Mouse (Mus musculus) heart, embryonic 11.5 days (tissue): ENCODE data around the gene Tmem47. TPM values are rescaled to one million over a fixed set of nuclear protein-coding genes. Genes with fewer than 3 reads are reported as not detected.

Experiments used
- ATAC-seq: fragments of 200-750 bp; cut with Nextera tagmentation; replicated peaks from 2 replicates; pipeline ENCODE4 v1.8.0; 2017; ENCODE audit warnings: moderate library complexity; ENCODE audit not compliant: insufficient number of reproducible peaks, low FRiP score, low TSS enrichment
- H3K27ac ChIP-seq: fragments of 300-500 bp; sonication (generic); 2 replicates; pipeline ENCODE4 v1.5.1; 2014; ENCODE audit warnings: mild to moderate bottlenecking, low read depth, low read length
- H3K27me3 ChIP-seq: fragments of 300-500 bp; sonication (generic); 2 replicates; pipeline ENCODE4 v1.6.1; 2014; ENCODE audit warnings: mild to moderate bottlenecking, low read length, mixed read lengths; ENCODE audit not compliant: control insufficient read depth, insufficient read depth
- H3K36me3 ChIP-seq: fragments of 300-500 bp; sonication (generic); 2 replicates; pipeline ENCODE4 v1.6.1; 2014; ENCODE audit warnings: mild to moderate bottlenecking, low read length, moderate library complexity, mixed read lengths; ENCODE audit not compliant: control insufficient read depth, insufficient read depth
- H3K4me1 ChIP-seq: fragments of 300-500 bp; sonication (generic); 2 replicates; pipeline ENCODE4 v1.6.1; 2014; ENCODE audit warnings: low read length; ENCODE audit not compliant: control insufficient read depth, insufficient read depth
- H3K4me2 ChIP-seq: fragments of 300-500 bp; sonication (generic); 2 replicates; pipeline ENCODE4 v1.6.1; 2014; ENCODE audit warnings: mild to moderate bottlenecking, moderate library complexity
- H3K4me3 ChIP-seq: fragments of 300-500 bp; sonication (generic); 2 replicates; pipeline ENCODE4 v1.5.1; 2014; ENCODE audit warnings: low read depth, low read length
- H3K9ac ChIP-seq: fragments of 300-500 bp; sonication (generic); 2 replicates; pipeline ENCODE4 v1.6.1; 2014; ENCODE audit warnings: mild to moderate bottlenecking, low read depth, low read length, moderate library complexity
- H3K9me3 ChIP-seq: fragments of 300-500 bp; sonication (generic); replicated peaks from 2 replicates; pipeline ENCODE4 v1.6.1; 2016; ENCODE audit warnings: low read length; ENCODE audit not compliant: control insufficient read depth
- WGBS: fragments of 180-500 bp; shearing (Covaris S2); extraction: QIAGEN DNeasy Blood & Tissue Kit; methylation state at CpG from one replicate; pipeline ENCODE4 v1.1.7; 2014; ENCODE audit not compliant: insufficient replicate concordance; 5-methylcytosine and 5-hydroxymethylcytosine counted together
- polyA plus RNA-seq: library from polyadenylated mRNA; unstranded; fragments of >200 nt; fragmentation: Nextera tagmentation; extraction: Ambion mirVana; gene quantifications from 2 replicates; pipeline ENCODE4 v1.2.1, GENCODE M21; 2014

Tmem47 gene
- polyA plus RNA-seq, 1 experiment from 2014 or later = 27.1 TPM

GRCm38 (mm10) chrX:81147416-81147815 is 76.9 kb downstream of the Tmem47 start:
- no peak overlapping the region for H3K27ac ChIP-seq
- no peaks in the 10 kb centered on the region for H3K4me1 ChIP-seq
- no peak overlapping the region for H3K4me2 ChIP-seq
- no peaks in the 10 kb centered on the region for H3K36me3 ChIP-seq
- H3K9me3 ChIP-seq = no peaks in the 10 kb centered on the region
- H3K9ac ChIP-seq = no peak overlapping the region
- no peak overlapping the region for H3K4me3 ChIP-seq
- no peaks in the 10 kb centered on the region for H3K27me3 ChIP-seq
- 54% methylated on average over 1 of the region's 1 CpGs for WGBS
- ATAC-seq = no peak
